In genomic region chr3:38591531-38591930, GRCm38 (mm10) we compare ENCODE assay signal across 27 mouse cellular contexts.
"Had no signal": no experiment of that assay in that cellular context is flagged by ENCODE, and none has a peak within 500 bp of the region (broad histone marks: within the 10 kb centered on the region; RNA-seq: fewer than 3 reads in every experiment).

No protein-coding gene starts in this region.

- DNase-seq: left cerebral cortex, postnatal 4 days; liver; liver, embryonic 13.5 days; liver, postnatal 0 days; lung, adult 18-20 months; lung, adult 2 months; lung, embryonic 14.5 days; lung, postnatal 10 days; lung, postnatal 14 days; lung, postnatal 36 days; lung, postnatal 4 days; midbrain, embryonic 14.5 days had no signal

- H3K4me3 ChIP-seq: limb, embryonic 10.5 days; limb, embryonic 12.5 days; limb, embryonic 13.5 days; limb, embryonic 15.5 days; liver, embryonic 12.5 days; liver, embryonic 13.5 days; liver, embryonic 15.5 days; lung, embryonic 15.5 days; megakaryocyte, embryonic 14.5 days; midbrain, embryonic 10.5 days; midbrain, embryonic 12.5 days; midbrain, embryonic 13.5 days; midbrain, embryonic 15.5 days; neural tube, embryonic 12.5 days had no signal

- H3K36me3 ChIP-seq: limb, embryonic 10.5 days; limb, embryonic 12.5 days; limb, embryonic 13.5 days; limb, embryonic 15.5 days; liver, embryonic 12.5 days; liver, embryonic 13.5 days; liver, embryonic 15.5 days; lung, embryonic 15.5 days; midbrain, embryonic 10.5 days; midbrain, embryonic 12.5 days; midbrain, embryonic 13.5 days; midbrain, embryonic 15.5 days; neural tube, embryonic 12.5 days had no signal

- H3K27me3 ChIP-seq: limb, embryonic 12.5 days; limb, embryonic 13.5 days; limb, embryonic 15.5 days; liver, embryonic 12.5 days; liver, embryonic 13.5 days; liver, embryonic 15.5 days; lung, embryonic 15.5 days; megakaryocyte, embryonic 14.5 days; midbrain, embryonic 12.5 days; midbrain, embryonic 13.5 days; midbrain, embryonic 15.5 days; neural tube, embryonic 12.5 days had no signal

- H3K4me2 ChIP-seq: limb, embryonic 12.5 days; limb, embryonic 13.5 days; limb, embryonic 15.5 days; liver, embryonic 11.5 days; liver, embryonic 12.5 days; liver, embryonic 13.5 days; liver, embryonic 15.5 days; lung, embryonic 14.5 days; lung, embryonic 15.5 days; midbrain, embryonic 11.5 days; midbrain, embryonic 12.5 days; midbrain, embryonic 13.5 days; midbrain, embryonic 15.5 days; neural tube, embryonic 12.5 days had no signal
